Mouse (Mus musculus) lung, adult 2 months (tissue): ENCODE data around the gene Nt5m.

Experiments
- CTCF ChIP-seq: fragments of 200-500 bp; IDR thresholded peaks from 2 replicates; pipeline ENCODE4 v1.5.1; 2011; ENCODE audit warnings: mild to moderate bottlenecking, low read length, control low read depth; ENCODE audit not compliant: insufficient read depth
- POLR2A ChIP-seq: fragments of 200-500 bp; IDR thresholded peaks from 2 replicates; pipeline ENCODE4 v1.6.1; 2011; ENCODE audit warnings: low read depth, mild to moderate bottlenecking, control low read depth, low read length, borderline replicate concordance; ENCODE audit errors: extremely low read depth

GRCm38 (mm10) chr11:59918014-59918413 is 78.8 kb downstream of the Nt5m start:
- no peak for TF ChIP-seq CTCF
- TF ChIP-seq POLR2A: no peak
